8 mouse cellular contexts compared by ENCODE assay signal in the genomic region with DNA sequence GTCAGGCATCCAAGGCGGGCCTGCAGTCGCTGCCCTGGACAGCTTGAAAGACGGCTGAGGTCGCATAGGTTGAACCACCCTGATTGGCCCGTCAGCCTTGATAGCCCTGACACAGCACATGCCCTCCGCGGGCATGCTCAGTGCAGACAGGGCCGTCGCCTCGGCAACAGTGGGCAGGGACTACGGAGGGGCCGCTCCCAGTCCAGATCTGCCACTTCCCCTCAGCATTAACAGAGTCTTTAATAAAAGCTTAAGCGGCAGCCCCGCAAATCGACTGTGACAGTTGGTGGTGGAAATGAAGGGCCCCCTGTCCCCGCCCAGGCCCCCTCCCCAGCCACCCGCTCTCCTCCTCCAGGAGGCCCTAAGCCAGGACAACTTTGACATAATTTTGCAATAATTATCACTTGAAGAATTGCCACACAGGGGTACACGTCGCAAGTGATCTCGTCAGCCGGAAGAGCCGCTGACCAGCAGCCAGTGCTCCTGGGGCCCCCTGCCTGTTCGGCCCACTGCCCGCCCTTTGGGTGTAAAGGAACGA.
A peak's percentile ranks its signal among the peaks of the same experiment; 100 is the strongest.
DNase-seq lines count a peak whose midpoint lies in the region; ATAC-seq and TF ChIP-seq lines count a peak whose summit lies in the region.

No protein-coding gene starts in this region.

- H3K4me2 ChIP-seq in neural tube, embryonic 13.5 days = peak overlapping the region; percentile 45

- ATAC-seq in neural tube, embryonic 13.5 days (ENCODE audit: low read depth) = peak; percentile 84

- H3K4me1 ChIP-seq in lung, adult 2 months (ENCODE audit: control insufficient read depth, insufficient read depth, low read length) = peaks cover 23% of the 10 kb centered on the region
- H3K4me1 ChIP-seq in neural tube, embryonic 13.5 days (replicated peaks) = peaks cover 46% of the 10 kb centered on the region

- H3K4me3 ChIP-seq in lung, adult 2 months (replicated peaks; ENCODE audit: extremely low read depth, low read depth, low read length) = no peak overlapping the region
- no peak overlapping the region for H3K4me3 ChIP-seq in neural tube, embryonic 13.5 days

- H3K9me3 ChIP-seq in neural tube, embryonic 13.5 days = no peaks in the 10 kb centered on the region

- TF ChIP-seq POLR2A in brain, embryonic 14.5 days (IDR thresholded peaks at IDR 0.05; ENCODE audit: borderline replicate concordance, extremely low read depth, insufficient read depth, insufficient read length, poor library complexity, severe bottlenecking) = no peak
- TF ChIP-seq POLR2A in lung, adult 2 months (IDR thresholded peaks at IDR 0.05; ENCODE audit: borderline replicate concordance, extremely low read depth, low read depth, low read length) = no peak

- H3K9ac ChIP-seq in neural tube, embryonic 13.5 days = peak overlapping the region; percentile 53

- TF ChIP-seq CTCF in brain, embryonic 14.5 days (IDR thresholded peaks at IDR 0.05; ENCODE audit: borderline replicate concordance, extremely low read depth, insufficient read depth, insufficient read length) = no peak
- TF ChIP-seq CTCF in lung, adult 2 months (IDR thresholded peaks at IDR 0.05; ENCODE audit: insufficient read depth, low read length) = no peak

- H3K36me3 ChIP-seq in neural tube, embryonic 13.5 days = peaks cover 18% of the 10 kb centered on the region

- peak; percentile 29 to 57 for DNase-seq in left cerebral cortex, postnatal 14 days (ENCODE audit: low spot score in 2 of 2)
- DNase-seq in left cerebral cortex, postnatal 36 days (ENCODE audit: low spot score in 2 of 2) = no peak
- peak; percentile 91 for DNase-seq in brain, embryonic 14.5 days (ENCODE audit: low read depth)
- peak; percentile 56 for DNase-seq in heart, adult 8-10 months (ENCODE audit: low spot score)
- peak; percentile 77 for DNase-seq in kidney, adult 18-20 months
- DNase-seq in lung, adult 2 months = peak; percentile 75
- DNase-seq in urinary bladder, postnatal 36 days (ENCODE audit: low spot score in 2 of 2) = peak; percentile 70 to 77

- H3K27me3 ChIP-seq in neural tube, embryonic 13.5 days = peaks cover 67% of the 10 kb centered on the region

- intact Hi-C loops in left cerebral cortex, postnatal 14 days (cut with DNase I) = no loop called here
- intact Hi-C loops in left cerebral cortex, postnatal 36 days (cut with DNase I) = no loop called here

- peak overlapping the region; percentile 69 for H3K27ac ChIP-seq in neural tube, embryonic 13.5 days (replicated peaks)

- WGBS in lung, adult 2 months = 14% methylated on average over 25 of the region's 25 CpGs
- 8% methylated on average over 25 of the region's 25 CpGs for WGBS in neural tube, embryonic 13.5 days

Comparison
In these comparisons a context has a peak if more than half of its experiments do, and no peak if none do; other contexts are left out.
1. DNase-seq: peak in left cerebral cortex, postnatal 14 days (2 of 2), brain, embryonic 14.5 days (single experiment), heart, adult 8-10 months (single experiment), kidney, adult 18-20 months (single experiment), lung, adult 2 months (single experiment) and urinary bladder, postnatal 36 days (2 of 2); none in left cerebral cortex, postnatal 36 days (0 of 2).